Mouse (Mus musculus): ENCODE measurements around the gene Sept5. TPM values are rescaled to one million over a fixed set of nuclear protein-coding genes. Genes with fewer than 3 reads are reported as not detected.
A peak's percentile ranks its signal among the peaks of the same experiment; 100 is the strongest.

The Sept5 gene
- 29.3 and 29.9 TPM in 2 replicates for polyA plus RNA-seq (2014; fragmentation: Nextera tagmentation; extraction: Ambion mirVana)

DNA sequence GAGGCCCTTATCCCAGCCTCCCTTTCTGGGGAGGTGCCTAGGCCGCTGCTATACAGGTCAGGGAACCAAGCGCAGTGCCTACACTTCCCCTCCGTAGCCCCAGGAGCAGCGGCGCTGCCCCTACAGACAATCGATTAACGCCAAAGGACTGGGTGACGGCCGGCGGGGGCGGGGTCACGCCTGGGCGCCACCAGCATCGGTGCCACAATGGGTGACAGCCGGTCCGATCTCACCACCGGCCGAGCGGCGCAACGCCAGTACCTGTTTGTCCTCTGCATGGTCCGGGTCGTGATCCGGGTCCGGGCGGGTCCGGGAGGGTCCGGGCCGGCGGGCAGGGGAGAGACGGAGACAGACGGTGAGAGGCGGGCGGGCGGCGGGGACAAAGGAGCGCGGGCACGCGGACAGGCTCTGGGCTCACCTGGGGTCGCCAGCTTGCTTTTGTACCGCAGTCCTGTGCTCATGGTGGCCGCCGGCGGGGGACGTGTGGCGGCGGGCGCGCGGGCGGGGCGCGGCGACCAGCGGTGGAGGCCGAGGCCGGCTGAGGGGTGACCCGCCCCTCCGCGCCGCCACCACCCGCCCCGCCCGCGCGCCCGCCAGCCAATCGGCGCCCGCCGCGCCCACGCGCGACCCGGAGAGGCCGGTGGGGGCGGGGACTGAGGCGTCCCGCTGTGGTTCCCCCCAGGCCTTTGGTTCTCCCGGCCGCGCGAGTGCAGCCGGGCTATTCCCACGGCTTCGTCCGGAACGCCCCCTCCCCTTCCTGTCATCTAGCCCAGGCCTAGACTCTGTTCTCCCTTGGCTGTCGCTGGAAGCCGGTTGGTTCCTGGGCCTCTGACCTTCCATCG lies at the start of gene Sept5:
TSS of gene Sept5 (minus strand) at position 565 of the 842 bp plus-strand sequence.
- peak; percentile 54 for ATAC-seq (replicated peaks; ENCODE audit: low FRiP score, low TSS enrichment, low read depth)
- Histone ChIP-seq H3K9ac (ENCODE audit: low read length) (peak within 1 kb of the TSS; percentile 71), H3K4me3 (ENCODE audit: low read depth, low read length) (peak within 1 kb of the TSS; percentile 70), H3K4me1 (replicated peaks; ENCODE audit: control insufficient read depth, insufficient read depth, low read length) (peaks cover 11% of the 10 kb centered on the region; the same call in 1 of the 2 replicates), H3K36me3 (ENCODE audit: control insufficient read depth, insufficient read depth, low read length) (0 out of 2 replicates have a peak, but pooled peaks cover under 1% of the 10 kb centered on the region), H3K27me3 (replicated peaks; ENCODE audit: control insufficient read depth, insufficient read depth, low read length) (peaks cover 24% of the 10 kb centered on the region), H3K27ac (ENCODE audit: low read depth) (no peak within 1 kb of the TSS), H3K9me3 (ENCODE audit: control insufficient read depth, low read length) (no peaks in the 10 kb centered on the region), H3K4me2 (ENCODE audit: low read length) (peak within 1 kb of the TSS; percentile 80)
- peak; percentile 75 for DNase-seq (ENCODE audit: low spot score)
- WGBS: 2% methylated on average over 46 of the region's 93 CpGs

GRCm38 (mm10) chr16:18679112-18679511 lies 49.4 kb upstream of the Sept5 start:
- Histone ChIP-seq H3K9ac (ENCODE audit: low read length) (no peak overlapping the region), H3K4me2 (ENCODE audit: low read length) (no peak overlapping the region), H3K9me3 (ENCODE audit: control insufficient read depth, low read length) (no peaks in the 10 kb centered on the region), H3K4me3 (ENCODE audit: low read depth, low read length) (no peak overlapping the region), H3K27ac (ENCODE audit: low read depth) (no peak overlapping the region), H3K4me1 (replicated peaks; ENCODE audit: control insufficient read depth, insufficient read depth, low read length) (no peaks in the 10 kb centered on the region), H3K27me3 (replicated peaks; ENCODE audit: control insufficient read depth, insufficient read depth, low read length) (no peaks in the 10 kb centered on the region), H3K36me3 (ENCODE audit: control insufficient read depth, insufficient read depth, low read length) (no peaks in the 10 kb centered on the region)
- 43% methylated on average over 5 of the region's 5 CpGs for WGBS
- no peak for ATAC-seq (replicated peaks; ENCODE audit: low FRiP score, low TSS enrichment, low read depth)
- no peak for DNase-seq (ENCODE audit: low spot score)

DNA sequence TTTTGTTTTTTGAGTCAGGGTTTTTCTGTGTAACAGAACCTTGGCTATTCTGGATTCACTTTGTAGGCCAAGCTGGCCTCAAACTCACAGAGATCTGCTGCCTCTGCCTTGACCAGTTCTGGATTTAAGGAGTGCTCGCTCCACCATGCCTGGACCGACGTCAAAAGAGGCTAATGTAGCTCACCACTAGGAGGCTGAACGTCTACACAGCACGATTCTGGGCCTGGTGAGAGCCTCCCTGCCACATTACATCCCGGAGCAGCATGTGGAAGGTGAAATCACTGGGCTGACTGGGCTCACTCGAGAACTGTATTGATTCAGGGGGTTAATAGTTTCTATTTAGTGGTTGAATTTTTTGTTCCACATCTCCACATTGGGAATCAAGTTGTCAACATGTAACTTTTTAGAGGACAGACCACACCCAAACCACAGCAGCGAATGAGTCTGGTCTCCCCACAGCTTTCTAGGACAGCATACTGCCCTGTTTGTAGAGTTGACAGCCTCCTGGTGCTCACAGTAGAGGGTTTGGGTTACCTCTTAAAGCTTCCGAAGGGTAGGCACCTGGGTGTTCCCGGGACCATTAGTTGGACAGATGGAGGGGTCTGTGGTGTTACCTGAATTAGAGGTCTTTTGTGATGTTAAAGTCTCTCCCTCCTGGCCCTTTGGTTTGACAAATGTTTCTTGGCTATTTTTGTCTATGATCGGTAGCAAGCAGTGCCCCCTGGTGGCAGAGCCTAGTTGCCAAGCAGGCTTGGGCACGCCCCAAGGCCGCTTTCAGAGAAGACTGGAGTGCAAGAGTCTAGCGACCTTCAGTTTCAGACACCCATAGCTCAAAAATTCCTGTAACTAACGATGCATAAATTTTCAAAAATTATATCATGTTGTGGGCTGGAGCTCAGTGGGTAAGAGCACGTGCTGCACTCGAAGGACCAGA lies 48.3 kb upstream of the Sept5 start:
- H3K4me1 ChIP-seq (replicated peaks; ENCODE audit: control insufficient read depth, insufficient read depth, low read length): no peaks in the 10 kb centered on the region
- H3K27me3 ChIP-seq (replicated peaks; ENCODE audit: control insufficient read depth, insufficient read depth, low read length): no peaks in the 10 kb centered on the region
- H3K4me2 ChIP-seq (ENCODE audit: low read length): no peak overlapping the region
- H3K9me3 ChIP-seq (ENCODE audit: control insufficient read depth, low read length): no peaks in the 10 kb centered on the region
- H3K9ac ChIP-seq (ENCODE audit: low read length): no peak overlapping the region
- H3K36me3 ChIP-seq (ENCODE audit: control insufficient read depth, insufficient read depth, low read length): no peaks in the 10 kb centered on the region
- WGBS: 40% methylated on average over 17 of the region's 17 CpGs
- ATAC-seq (replicated peaks; ENCODE audit: low FRiP score, low TSS enrichment, low read depth) (peak; percentile 19; the same call in 1 of the 2 replicates), DNase-seq (ENCODE audit: low spot score) (peak; percentile 88)
- H3K4me3 ChIP-seq (ENCODE audit: low read depth, low read length): no peak overlapping the region
- H3K27ac ChIP-seq (ENCODE audit: low read depth): no peak overlapping the region

DNA sequence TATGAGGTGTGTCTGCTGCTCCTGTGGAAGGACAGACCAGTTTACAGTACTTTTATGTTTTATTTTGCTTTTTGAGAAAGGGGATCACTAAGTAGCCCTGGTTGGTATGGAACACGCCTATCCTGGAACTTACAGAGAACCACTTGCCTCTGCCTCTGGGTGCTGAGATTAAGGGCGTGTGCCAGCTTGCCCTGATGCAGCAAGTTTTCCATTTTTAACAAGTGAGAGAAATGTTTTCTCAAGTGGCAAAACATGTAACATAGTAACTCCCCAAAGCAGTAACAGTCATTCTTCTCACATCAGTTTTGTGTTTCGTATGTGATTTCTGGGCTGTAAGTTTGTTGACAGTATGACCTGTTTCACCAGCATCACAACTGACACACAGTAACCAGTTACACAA lies 43.3 kb upstream of the Sept5 start:
- Histone ChIP-seq H3K27me3 (replicated peaks; ENCODE audit: control insufficient read depth, insufficient read depth, low read length) (no peaks in the 10 kb centered on the region), H3K9me3 (ENCODE audit: control insufficient read depth, low read length) (no peaks in the 10 kb centered on the region), H3K36me3 (ENCODE audit: control insufficient read depth, insufficient read depth, low read length) (no peaks in the 10 kb centered on the region), H3K4me3 (ENCODE audit: low read depth, low read length) (no peak overlapping the region), H3K4me2 (ENCODE audit: low read length) (no peak overlapping the region), H3K9ac (ENCODE audit: low read length) (no peak overlapping the region), H3K27ac (ENCODE audit: low read depth) (no peak overlapping the region), H3K4me1 (replicated peaks; ENCODE audit: control insufficient read depth, insufficient read depth, low read length) (no peaks in the 10 kb centered on the region)
- whole genome bisulfite sequencing: 81% methylated on average over 3 of the region's 3 CpGs
- ATAC-seq (replicated peaks; ENCODE audit: low FRiP score, low TSS enrichment, low read depth) (no peak), DNase-seq (ENCODE audit: low spot score) (no peak)

- no peaks in the 10 kb centered on the region for H3K4me1 ChIP-seq (replicated peaks; ENCODE audit: control insufficient read depth, insufficient read depth, low read length)
- no peak overlapping the region for H3K4me3 ChIP-seq (ENCODE audit: low read depth, low read length)
- H3K27ac ChIP-seq (ENCODE audit: low read depth): no peak overlapping the region
- no peak overlapping the region for H3K9ac ChIP-seq (ENCODE audit: low read length)
- ATAC-seq (replicated peaks; ENCODE audit: low FRiP score, low TSS enrichment, low read depth): no peak
- no peaks in the 10 kb centered on the region for H3K9me3 ChIP-seq (ENCODE audit: control insufficient read depth, low read length)
- no peak overlapping the region for H3K4me2 ChIP-seq (ENCODE audit: low read length)
- no peaks in the 10 kb centered on the region for H3K36me3 ChIP-seq (ENCODE audit: control insufficient read depth, insufficient read depth, low read length)
- WGBS: 51% methylated on average over 5 of the region's 5 CpGs
- DNase-seq (ENCODE audit: low spot score): no peak
- no peaks in the 10 kb centered on the region for H3K27me3 ChIP-seq (replicated peaks; ENCODE audit: control insufficient read depth, insufficient read depth, low read length)
These were observed 42.3 kb upstream of the Sept5 start for GRCm38 (mm10) chr16:18672027-18672426.

DNA sequence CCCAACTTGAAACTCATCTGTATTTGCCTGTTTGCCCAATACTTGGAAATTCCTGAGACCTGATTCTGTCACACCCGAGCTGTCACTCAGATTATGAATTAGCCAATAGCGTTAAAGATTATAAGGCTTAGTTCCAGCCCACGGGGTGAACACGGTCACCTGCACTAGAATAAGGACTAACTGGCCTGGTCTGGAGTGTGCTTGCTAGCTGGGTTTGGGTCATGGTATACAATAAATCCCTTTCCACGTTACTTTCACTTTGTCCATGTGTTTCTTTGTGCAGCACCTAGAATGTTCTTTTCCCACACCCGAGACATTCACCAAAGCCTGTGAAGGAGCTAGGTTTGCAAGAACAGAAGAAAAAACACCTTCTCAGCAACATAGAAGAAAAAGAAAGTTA lies 40.2 kb upstream of the Sept5 start:
- no peak for ATAC-seq (replicated peaks; ENCODE audit: low FRiP score, low TSS enrichment, low read depth)
- H3K4me3 ChIP-seq (ENCODE audit: low read depth, low read length): no peak overlapping the region
- H3K36me3 ChIP-seq (ENCODE audit: control insufficient read depth, insufficient read depth, low read length): no peaks in the 10 kb centered on the region
- DNase-seq (ENCODE audit: low spot score): no peak
- no peak overlapping the region for H3K27ac ChIP-seq (ENCODE audit: low read depth)
- WGBS: 74% methylated on average over 6 of the region's 6 CpGs
- H3K9me3 ChIP-seq (ENCODE audit: control insufficient read depth, low read length): no peaks in the 10 kb centered on the region
- H3K9ac ChIP-seq (ENCODE audit: low read length): no peak overlapping the region
- no peaks in the 10 kb centered on the region for H3K27me3 ChIP-seq (replicated peaks; ENCODE audit: control insufficient read depth, insufficient read depth, low read length)
- H3K4me1 ChIP-seq (replicated peaks; ENCODE audit: control insufficient read depth, insufficient read depth, low read length): no peaks in the 10 kb centered on the region
- H3K4me2 ChIP-seq (ENCODE audit: low read length): no peak overlapping the region

GRCm38 (mm10) chr16:18658597-18658996 lies 28.8 kb upstream of the Sept5 start:
- H3K27ac ChIP-seq (ENCODE audit: low read depth): no peak overlapping the region
- WGBS: 79% methylated on average over 4 of the region's 4 CpGs

DNA sequence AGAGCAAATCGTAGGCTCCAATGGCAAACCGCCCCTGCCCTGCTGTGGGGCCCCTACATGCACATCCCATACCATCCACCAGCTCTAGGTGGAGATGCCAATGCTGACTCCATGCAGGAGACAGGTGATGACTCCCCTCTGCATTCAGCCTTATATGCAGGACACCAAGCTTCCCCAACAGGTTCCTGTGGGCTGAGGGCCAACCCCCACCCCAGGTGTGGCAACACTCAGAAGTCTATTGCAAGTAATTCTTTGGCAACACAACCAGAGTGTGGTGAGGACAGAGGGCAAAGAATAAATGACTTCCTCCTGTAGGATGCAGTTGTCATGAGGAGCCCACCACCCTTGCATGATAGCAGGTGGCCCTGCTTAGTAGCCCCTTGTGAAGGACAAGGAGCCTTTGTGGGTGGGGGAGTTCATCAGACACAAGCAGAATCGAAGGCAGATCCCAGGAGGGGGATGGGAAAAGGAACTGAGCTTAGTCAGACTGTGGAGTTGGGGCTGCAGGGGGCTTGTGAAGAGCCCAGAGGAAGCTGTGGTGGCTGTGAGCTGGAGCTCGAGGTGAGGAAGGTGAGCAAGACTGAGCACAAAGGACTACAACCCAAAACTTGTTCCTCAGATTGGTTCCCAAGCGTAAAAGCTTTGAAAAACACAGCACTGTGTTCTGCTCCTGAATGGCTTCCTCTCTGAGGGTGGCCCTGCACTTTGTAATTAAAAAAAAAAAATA lies 25.8 kb upstream of the Sept5 start:
- DNase-seq (ENCODE audit: low spot score): no peak
- Histone ChIP-seq H3K4me2 (ENCODE audit: low read length) (no peak overlapping the region), H3K27ac (ENCODE audit: low read depth) (no peak overlapping the region), H3K9ac (ENCODE audit: low read length) (no peak overlapping the region), H3K36me3 (ENCODE audit: control insufficient read depth, insufficient read depth, low read length) (no peaks in the 10 kb centered on the region), H3K4me1 (replicated peaks; ENCODE audit: control insufficient read depth, insufficient read depth, low read length) (no peaks in the 10 kb centered on the region), H3K9me3 (ENCODE audit: control insufficient read depth, low read length) (0 out of 2 replicates have a peak, but pooled peaks cover 3% of the 10 kb centered on the region), H3K27me3 (replicated peaks; ENCODE audit: control insufficient read depth, insufficient read depth, low read length) (no peaks in the 10 kb centered on the region), H3K4me3 (ENCODE audit: low read depth, low read length) (no peak overlapping the region)
- 58% methylated on average over 5 of the region's 5 CpGs for WGBS
- ATAC-seq (replicated peaks; ENCODE audit: low FRiP score, low TSS enrichment, low read depth): no peak

More at GRCm38 (mm10) chr16:18658597-18658996, 28.8 kb upstream of the Sept5 start:
- Histone ChIP-seq H3K27me3 (replicated peaks; ENCODE audit: control insufficient read depth, insufficient read depth, low read length) (no peaks in the 10 kb centered on the region), H3K36me3 (ENCODE audit: control insufficient read depth, insufficient read depth, low read length) (no peaks in the 10 kb centered on the region), H3K4me1 (replicated peaks; ENCODE audit: control insufficient read depth, insufficient read depth, low read length) (no peaks in the 10 kb centered on the region), H3K4me3 (ENCODE audit: low read depth, low read length) (no peak overlapping the region), H3K9ac (ENCODE audit: low read length) (no peak overlapping the region), H3K4me2 (ENCODE audit: low read length) (no peak overlapping the region), H3K9me3 (ENCODE audit: control insufficient read depth, low read length) (0 out of 2 replicates have a peak, but pooled peaks cover 3% of the 10 kb centered on the region)
- no peak for ATAC-seq (replicated peaks; ENCODE audit: low FRiP score, low TSS enrichment, low read depth)
- DNase-seq (ENCODE audit: low spot score): no peak
